Comparison of ENCODE assay signal across 9 mouse cellular contexts in the genomic region with DNA sequence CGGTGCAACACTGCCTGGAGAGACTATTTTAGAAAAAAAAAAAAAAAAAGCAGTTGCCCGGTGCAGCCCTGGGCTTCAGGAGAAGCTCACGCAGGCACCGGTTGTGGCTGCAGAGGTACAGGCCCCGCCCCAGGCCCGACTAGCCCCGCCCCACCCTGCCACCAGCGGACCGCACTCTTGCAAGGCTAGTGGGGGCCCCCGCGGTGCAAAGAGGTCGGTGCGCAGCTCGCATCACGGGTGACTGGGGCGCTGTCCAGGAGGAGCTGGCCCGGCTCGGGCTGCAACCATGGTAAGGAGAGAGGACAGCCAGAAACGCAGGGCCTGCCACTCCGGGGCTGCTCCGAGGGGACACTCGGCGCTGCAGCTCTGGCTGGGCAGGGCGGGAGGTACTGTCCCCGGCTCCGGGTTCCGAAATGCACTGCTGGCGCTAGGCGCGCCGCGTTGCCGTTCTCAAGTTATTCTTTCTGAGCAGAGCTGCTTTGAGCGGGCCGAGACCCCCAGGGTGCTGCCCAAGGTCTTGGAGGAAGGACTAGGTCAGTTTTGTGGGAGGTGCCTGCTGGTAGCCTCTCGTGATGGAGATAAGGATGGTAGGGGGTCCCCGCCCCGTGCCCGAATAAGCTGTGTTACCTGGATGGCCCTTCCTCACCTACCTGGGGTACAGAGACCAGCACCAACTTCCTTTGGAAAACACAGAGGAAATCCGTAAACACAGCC. TPM values are rescaled to one million over a fixed set of nuclear protein-coding genes. Genes with fewer than 3 reads are reported as not detected.
DNase-seq lines count a peak whose midpoint lies in the region; ATAC-seq and TF ChIP-seq lines count a peak whose summit lies in the region.
"Had no signal": no experiment of that assay in that cellular context is flagged by ENCODE, and none has a peak within 500 bp of the region (broad histone marks: within the 10 kb centered on the region; RNA-seq: fewer than 3 reads in every experiment).

No protein-coding gene starts in this region.

- no peak overlapping the region for H3K27ac ChIP-seq in bone marrow macrophage, adult 2 months (ENCODE audit: insufficient read depth, low read depth, low read length)
- H3K27ac ChIP-seq in embryonic fibroblast, embryonic 13.5 days (ENCODE audit: insufficient read depth, low read length) = no peak overlapping the region
- H3K27ac ChIP-seq in heart, embryonic 11.5 days (ENCODE audit: low read depth, low read length) = peak overlapping the region; percentile 41; the same call in 1 of the 2 replicates
- H3K27ac ChIP-seq in kidney, embryonic 14.5 days (ENCODE audit: low read depth, low read length) = peak overlapping the region; percentile 90
- H3K27ac ChIP-seq in liver, embryonic 12.5 days = no peak overlapping the region

- H3K4me3 ChIP-seq in bone marrow macrophage, adult 2 months (ENCODE audit: insufficient read depth, low read length) = peak overlapping the region; percentile 41
- peak overlapping the region; percentile 24 for H3K4me3 ChIP-seq in embryonic fibroblast, embryonic 13.5 days (ENCODE audit: insufficient read depth, low read length)
- H3K4me3 ChIP-seq in heart, embryonic 11.5 days (ENCODE audit: low read depth, low read length) = peak overlapping the region; percentile 49
- peak overlapping the region; percentile 59 for H3K4me3 ChIP-seq in kidney, embryonic 14.5 days (ENCODE audit: low read length)
- H3K4me3 ChIP-seq in liver, embryonic 12.5 days = peak overlapping the region; percentile 65

- peak; percentile 63 to 66 for DNase-seq in B cell, adult 2 months
- peak; percentile 64 for DNase-seq in naive thymus-derived CD4-positive, alpha-beta T cell, adult 2 months (ENCODE audit: low read depth)
- peak; percentile 63 for DNase-seq in splenic B cell, adult 2 months (ENCODE audit: low read depth, low spot score)

- peak overlapping the region; percentile 70 for H3K9ac ChIP-seq in heart, embryonic 11.5 days (ENCODE audit: low read depth, low read length)
- H3K9ac ChIP-seq in kidney, embryonic 14.5 days (ENCODE audit: low read depth, low read length) = peak overlapping the region; percentile 68
- peak overlapping the region; percentile 65 for H3K9ac ChIP-seq in liver, embryonic 12.5 days

- TF ChIP-seq POLR2A in bone marrow macrophage, adult 2 months (IDR thresholded peaks at IDR 0.05; ENCODE audit: borderline replicate concordance, low read depth, low read length) = no peak
- TF ChIP-seq POLR2A in embryonic fibroblast, embryonic 13.5 days (IDR thresholded peaks at IDR 0.05; ENCODE audit: low read depth, low read length) = no peak

- H3K4me2 ChIP-seq in heart, embryonic 11.5 days = peak overlapping the region; percentile 76
- H3K4me2 ChIP-seq in kidney, embryonic 14.5 days (replicated peaks; ENCODE audit: low read depth, low read length) = peak overlapping the region; percentile 92
- peak overlapping the region; percentile 86 for H3K4me2 ChIP-seq in liver, embryonic 12.5 days

- no peaks in the 10 kb centered on the region for H3K9me3 ChIP-seq in heart, embryonic 11.5 days (replicated peaks; ENCODE audit: control insufficient read depth, low read length)
- no peaks in the 10 kb centered on the region for H3K9me3 ChIP-seq in kidney, embryonic 14.5 days (ENCODE audit: control insufficient read depth, low read length)
- H3K9me3 ChIP-seq in liver, embryonic 12.5 days (replicated peaks) = no peaks in the 10 kb centered on the region

- 0 out of 2 replicates have a peak, but pooled peaks cover 2% of the 10 kb centered on the region for H3K27me3 ChIP-seq in heart, embryonic 11.5 days (ENCODE audit: control insufficient read depth, insufficient read depth, low read length)
- H3K27me3 ChIP-seq in kidney, embryonic 14.5 days (ENCODE audit: control insufficient read depth, insufficient read depth, low read length) = no peaks in the 10 kb centered on the region
- peaks cover 32% of the 10 kb centered on the region for H3K27me3 ChIP-seq in liver, embryonic 12.5 days (replicated peaks)
- H3K27me3 ChIP-seq in splenic B cell, adult 2 months (ENCODE audit: control insufficient read depth, insufficient read depth, low read length, poor library complexity, severe bottlenecking) = no peaks in the 10 kb centered on the region

- WGBS in heart, embryonic 11.5 days (ENCODE audit: insufficient replicate concordance) = under 1% methylated on average over 40 of the region's 40 CpGs
- under 1% methylated on average over 40 of the region's 40 CpGs for WGBS in kidney, embryonic 14.5 days
- under 1% methylated on average over 40 of the region's 40 CpGs for WGBS in liver, embryonic 12.5 days (ENCODE audit: insufficient replicate concordance)

- H3K4me1 ChIP-seq in bone marrow macrophage, adult 2 months (ENCODE audit: control insufficient read depth, insufficient read depth, low read length) = 0 out of 2 replicates have a peak, but pooled peaks cover 2% of the 10 kb centered on the region
- peaks cover 9% of the 10 kb centered on the region; the same call in 1 of the 2 replicates for H3K4me1 ChIP-seq in embryonic fibroblast, embryonic 13.5 days (ENCODE audit: control insufficient read depth, insufficient read depth, low read length)
- peaks cover 31% of the 10 kb centered on the region for H3K4me1 ChIP-seq in heart, embryonic 11.5 days (ENCODE audit: control insufficient read depth, insufficient read depth, low read length)
- H3K4me1 ChIP-seq in kidney, embryonic 14.5 days (ENCODE audit: control insufficient read depth, insufficient read depth, low read length) = peaks cover 21% of the 10 kb centered on the region; the same call in 1 of the 2 replicates
- peaks cover 28% of the 10 kb centered on the region for H3K4me1 ChIP-seq in liver, embryonic 12.5 days

- peak; percentile 73 for ATAC-seq in heart, embryonic 11.5 days (replicated peaks; ENCODE audit: insufficient number of reproducible peaks, low FRiP score, low TSS enrichment)
- peak; percentile 66 for ATAC-seq in kidney, embryonic 14.5 days (ENCODE audit: low FRiP score, low TSS enrichment)
- ATAC-seq in liver, embryonic 12.5 days = peak; percentile 82

- no peaks in the 10 kb centered on the region for H3K36me3 ChIP-seq in heart, embryonic 11.5 days (ENCODE audit: control insufficient read depth, insufficient read depth, low read length)
- no peaks in the 10 kb centered on the region for H3K36me3 ChIP-seq in kidney, embryonic 14.5 days (ENCODE audit: control insufficient read depth, insufficient read depth, low read length)
- H3K36me3 ChIP-seq in liver, embryonic 12.5 days = no peaks in the 10 kb centered on the region
- no peaks in the 10 kb centered on the region for H3K36me3 ChIP-seq in splenic B cell, adult 2 months (ENCODE audit: control insufficient read depth, insufficient read depth, low read length, poor library complexity, severe bottlenecking)

- TF ChIP-seq CTCF in bone marrow macrophage, adult 2 months (IDR thresholded peaks at IDR 0.05; ENCODE audit: low read depth, low read length) = no peak
- no peak for TF ChIP-seq CTCF in embryonic fibroblast, embryonic 13.5 days (IDR thresholded peaks at IDR 0.05; ENCODE audit: borderline replicate concordance, insufficient read depth, low read length)

RNA-seq across cellular contexts. Expression of a gene that starts 9.7 kb away (rescaled TPM):
- not detected in 2 replicates for polyA plus RNA-seq in bone marrow macrophage, adult 2 months (2012; ENCODE audit: insufficient read depth, insufficient read length, missing spikeins)
- 2.9 and 3.6 TPM in 2 replicates for polyA plus RNA-seq in embryonic fibroblast, embryonic 13.5 days (2011; ENCODE audit: insufficient read length, low read depth, missing spikeins)
- 11.7 and 13.3 TPM in 2 replicates for polyA plus RNA-seq in heart, embryonic 11.5 days (2014; fragmentation: Nextera tagmentation; extraction: Ambion mirVana)
- 35.6 and 37.9 TPM in 2 replicates for polyA plus RNA-seq in kidney, embryonic 14.5 days (2014; fragmentation: Nextera tagmentation; extraction: Ambion mirVana)
- polyA plus RNA-seq in liver, embryonic 12.5 days (2016; fragmentation: Nextera tagmentation; extraction: Ambion mirVana) = 10.0 and 10.1 TPM in 2 replicates

RNA-seq across cellular contexts. Expression of a gene that starts 12.0 kb away (rescaled TPM):
- polyA plus RNA-seq in bone marrow macrophage, adult 2 months (2012; ENCODE audit: insufficient read depth, insufficient read length, missing spikeins) = not detected in 2 replicates
- polyA plus RNA-seq in embryonic fibroblast, embryonic 13.5 days (2011; ENCODE audit: insufficient read length, low read depth, missing spikeins) = not detected in 2 replicates
- polyA plus RNA-seq in heart, embryonic 11.5 days (2014; fragmentation: Nextera tagmentation; extraction: Ambion mirVana) = not detected in 2 replicates
- polyA plus RNA-seq in kidney, embryonic 14.5 days (2014; fragmentation: Nextera tagmentation; extraction: Ambion mirVana) = not detected in 2 replicates
- not detected in 2 replicates for polyA plus RNA-seq in liver, embryonic 12.5 days (2016; fragmentation: Nextera tagmentation; extraction: Ambion mirVana)
- polyA plus RNA-seq: C2C12 had no signal

RNA-seq across cellular contexts. Expression of a gene that starts 13.6 kb away (rescaled TPM):
- 11.0 and 16.3 TPM in 2 replicates for polyA plus RNA-seq in bone marrow macrophage, adult 2 months (2012; ENCODE audit: insufficient read depth, insufficient read length, missing spikeins)
- polyA plus RNA-seq in embryonic fibroblast, embryonic 13.5 days (2011; ENCODE audit: insufficient read length, low read depth, missing spikeins) = 29.3 and 34.5 TPM in 2 replicates
- polyA plus RNA-seq in heart, embryonic 11.5 days (2014; fragmentation: Nextera tagmentation; extraction: Ambion mirVana) = 23.4 and 28.1 TPM in 2 replicates
- 20.2 and 44.3 TPM in 2 replicates for polyA plus RNA-seq in kidney, embryonic 14.5 days (2014; fragmentation: Nextera tagmentation; extraction: Ambion mirVana)
- 17.5 and 19.3 TPM in 2 replicates for polyA plus RNA-seq in liver, embryonic 12.5 days (2016; fragmentation: Nextera tagmentation; extraction: Ambion mirVana)

RNA-seq across cellular contexts. Expression of a gene that starts 38.6 kb away (rescaled TPM):
- not detected in 2 replicates for polyA plus RNA-seq in bone marrow macrophage, adult 2 months (2012; ENCODE audit: insufficient read depth, insufficient read length, missing spikeins)
- 0.12 and 0.23 TPM in 2 replicates for polyA plus RNA-seq in embryonic fibroblast, embryonic 13.5 days (2011; ENCODE audit: insufficient read length, low read depth, missing spikeins)
- polyA plus RNA-seq in heart, embryonic 11.5 days (2014; fragmentation: Nextera tagmentation; extraction: Ambion mirVana) = 0.11 and 0.18 TPM in 2 replicates
- 0.23 and 0.24 TPM in 2 replicates for polyA plus RNA-seq in kidney, embryonic 14.5 days (2014; fragmentation: Nextera tagmentation; extraction: Ambion mirVana)
- polyA plus RNA-seq in liver, embryonic 12.5 days (2016; fragmentation: Nextera tagmentation; extraction: Ambion mirVana) = 0.02 and 0.05 TPM in 2 replicates

Comparison
In these comparisons a context has a peak if more than half of its experiments do, and no peak if none do; other contexts are left out.
1. H3K27ac ChIP-seq: peak in heart, embryonic 11.5 days (single experiment) and kidney, embryonic 14.5 days (single experiment); none in bone marrow macrophage, adult 2 months (single experiment), embryonic fibroblast, embryonic 13.5 days (single experiment) and liver, embryonic 12.5 days (single experiment).
2. Peak in every context shown above with its lines, with median percentiles within 50 percentile points of each other: DNase-seq, H3K4me3 ChIP-seq, ATAC-seq, H3K4me2 ChIP-seq and H3K9ac ChIP-seq.